Mouse (Mus musculus) bone marrow macrophage, adult 2 months (primary cell): ENCODE data around the gene Cyfip2.

Experiments used
- CTCF ChIP-seq: IDR thresholded peaks from 2 replicates; pipeline ENCODE4 v1.5.1; 2012; ENCODE audit warnings: low read depth, mild to moderate bottlenecking, low read length, moderate library complexity
- POLR2A ChIP-seq: IDR thresholded peaks from 2 replicates; pipeline ENCODE4 v1.6.1; 2012; ENCODE audit warnings: mild to moderate bottlenecking, low read depth, low read length, borderline replicate concordance

DNA sequence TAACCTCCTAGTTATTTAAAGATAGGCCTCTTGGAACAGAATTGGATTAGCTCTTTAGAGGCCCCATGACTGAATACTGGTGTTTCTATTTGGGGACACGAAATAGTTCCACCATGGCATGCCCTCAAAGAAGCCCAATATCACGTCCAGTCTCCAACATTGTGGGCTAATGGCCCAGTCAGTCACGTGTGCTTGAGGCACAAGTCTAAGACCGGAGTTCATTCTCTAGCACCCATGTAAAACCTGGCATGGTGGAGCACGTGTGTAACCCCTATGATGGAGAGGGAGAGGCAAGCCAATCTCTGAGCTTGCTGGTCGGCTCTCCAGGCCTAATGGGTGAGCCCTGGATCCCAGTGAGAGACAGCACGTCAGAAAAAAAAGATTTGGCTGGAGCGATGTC lies 36.5 kb downstream of the Cyfip2 start:
- TF ChIP-seq POLR2A, result no peak
- no peak for TF ChIP-seq CTCF
